Mouse (Mus musculus) forebrain, embryonic 11.5 days (tissue): ENCODE results near the gene Bub3. TPM values are rescaled to one million over a fixed set of nuclear protein-coding genes. Genes with fewer than 3 reads are reported as not detected.
A peak's percentile ranks its signal among the peaks of the same experiment; 100 is the strongest.

Experiments used
- ATAC-seq: fragments of 200-750 bp; cut with Nextera tagmentation; replicated peaks from 2 replicates; pipeline ENCODE4 v1.8.0; 2017; ENCODE audit warnings: moderate TSS enrichment; ENCODE audit not compliant: low FRiP score
- DNase-seq: peaks from one replicate; pipeline ENCODE4 v3.0.0-alpha.2; 2017; ENCODE audit warnings: low spot score
- H3K27ac ChIP-seq: fragments of 300-500 bp; sonication (generic); 2 replicates; pipeline ENCODE4 v1.5.1; 2014; ENCODE audit warnings: low read depth, low read length
- H3K27me3 ChIP-seq: fragments of 300-500 bp; sonication (generic); 2 replicates; pipeline ENCODE4 v1.6.1; 2014; ENCODE audit warnings: mild to moderate bottlenecking, low read length, mixed read lengths; ENCODE audit not compliant: control insufficient read depth, insufficient read depth
- H3K36me3 ChIP-seq: fragments of 300-500 bp; sonication (generic); 2 replicates; pipeline ENCODE4 v1.6.1; 2014; ENCODE audit warnings: mild to moderate bottlenecking, low read length, moderate library complexity, mixed read lengths; ENCODE audit not compliant: control insufficient read depth, insufficient read depth
- H3K4me1 ChIP-seq: fragments of 300-500 bp; sonication (generic); replicated peaks from 2 replicates; pipeline ENCODE4 v1.6.1; 2014; ENCODE audit warnings: low read length, mixed read lengths; ENCODE audit not compliant: control insufficient read depth, insufficient read depth
- H3K4me2 ChIP-seq: fragments of 300-500 bp; sonication (generic); 2 replicates; pipeline ENCODE4 v1.6.1; 2014; ENCODE audit warnings: low read depth, mild to moderate bottlenecking, low read length, moderate library complexity, mixed read lengths; ENCODE audit not compliant: severe bottlenecking
- H3K4me3 ChIP-seq: fragments of 300-500 bp; sonication (generic); 2 replicates; pipeline ENCODE4 v1.5.1; 2014; ENCODE audit warnings: low read depth, low read length
- H3K9ac ChIP-seq: fragments of 300-500 bp; sonication (generic); 2 replicates; pipeline ENCODE4 v1.6.1; 2014; ENCODE audit warnings: low read length
- H3K9me3 ChIP-seq: fragments of 300-500 bp; sonication (generic); 2 replicates; pipeline ENCODE4 v1.6.1; 2016; ENCODE audit warnings: low read length, mixed read lengths; ENCODE audit not compliant: control insufficient read depth
- WGBS: fragments of 180-500 bp; shearing (Covaris S2); extraction: QIAGEN DNeasy Blood & Tissue Kit; methylation state at CpG from one replicate; pipeline ENCODE4 v1.1.7; 2014; 5-methylcytosine and 5-hydroxymethylcytosine counted together
- polyA plus RNA-seq: library from polyadenylated mRNA; unstranded; fragments of >200 nt; fragmentation: Nextera tagmentation; extraction: Ambion mirVana; gene quantifications from 2 replicates; pipeline ENCODE4 v1.2.1, GENCODE M21; 2014

Bub3 gene
- polyA plus RNA-seq, 1 experiment from 2014 or later: 256 TPM

GRCm38 (mm10) chr7:131554341-131555180, 5.5 kb upstream of the Bub3 start:
- H3K27me3 ChIP-seq: peaks cover 94% of the 10 kb centered on the region
- whole genome bisulfite sequencing: under 1% methylated on average over 45 of the region's 45 CpGs
- no peak overlapping the region for H3K27ac ChIP-seq
- peak; percentile 66 for DNase-seq
- H3K9me3 ChIP-seq: no peaks in the 10 kb centered on the region
- H3K4me1 ChIP-seq: peaks cover 17% of the 10 kb centered on the region
- H3K4me2 ChIP-seq: peak overlapping the region; percentile 56
- no peak overlapping the region for H3K9ac ChIP-seq
- H3K36me3 ChIP-seq: no peaks in the 10 kb centered on the region
- peak overlapping the region; percentile 33 for H3K4me3 ChIP-seq
- ATAC-seq: peak; percentile 44

DNA sequence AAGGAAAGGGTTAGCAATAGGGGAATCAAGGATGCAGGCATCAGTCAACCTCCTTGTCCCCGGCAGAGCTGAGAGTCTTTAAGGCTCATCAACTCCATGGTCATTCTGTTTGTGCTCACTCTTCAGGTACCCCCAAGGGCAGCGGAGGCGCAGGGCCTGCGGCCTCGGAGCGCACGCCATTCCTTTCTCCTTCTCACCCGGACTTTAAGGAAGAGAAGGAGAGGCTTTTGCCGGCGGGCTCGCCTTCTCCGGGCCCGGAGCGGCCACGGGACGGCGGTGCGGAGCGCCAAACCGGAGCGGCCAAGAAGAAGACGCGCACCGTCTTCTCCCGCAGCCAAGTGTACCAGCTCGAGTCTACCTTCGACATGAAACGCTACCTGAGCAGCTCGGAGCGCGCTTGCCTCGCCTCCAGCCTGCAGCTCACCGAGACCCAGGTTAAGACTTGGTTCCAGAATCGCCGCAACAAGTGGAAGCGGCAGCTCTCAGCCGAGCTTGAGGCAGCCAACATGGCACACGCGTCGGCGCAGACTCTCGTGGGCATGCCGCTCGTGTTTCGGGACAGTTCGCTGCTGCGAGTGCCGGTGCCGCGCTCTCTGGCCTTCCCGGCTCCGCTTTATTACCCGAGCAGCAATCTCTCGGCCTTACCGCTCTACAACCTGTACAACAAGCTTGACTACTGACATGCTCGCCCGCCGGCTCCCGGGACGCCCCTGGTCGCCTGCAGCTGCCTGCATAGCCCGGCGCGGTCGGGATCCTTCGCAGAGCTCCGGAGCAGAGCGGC, 4.5 kb upstream of the Bub3 start:
- H3K9ac ChIP-seq: no peak overlapping the region

GRCm38 (mm10) chr7:131556116-131556515, 3.9 kb upstream of the Bub3 start:
- H3K4me1 ChIP-seq: peaks cover 17% of the 10 kb centered on the region
- H3K4me3 ChIP-seq: no peak overlapping the region
- no peak overlapping the region for H3K9ac ChIP-seq
- no peak for DNase-seq
- ATAC-seq: no peak
- H3K27me3 ChIP-seq: peaks cover 79% of the 10 kb centered on the region
- H3K4me2 ChIP-seq: no peak overlapping the region
- H3K27ac ChIP-seq: no peak overlapping the region
- no peaks in the 10 kb centered on the region for H3K9me3 ChIP-seq
- no peaks in the 10 kb centered on the region for H3K36me3 ChIP-seq
- 2% methylated on average over 9 of the region's 9 CpGs for whole genome bisulfite sequencing

More for the DNA sequence above, 4.5 kb upstream of the Bub3 start:
- H3K4me1 ChIP-seq: peaks cover 17% of the 10 kb centered on the region
- ATAC-seq: no peak
- H3K36me3 ChIP-seq: no peaks in the 10 kb centered on the region
- no peak overlapping the region for H3K27ac ChIP-seq
- under 1% methylated on average over 68 of the region's 68 CpGs for WGBS
- H3K27me3 ChIP-seq: peaks cover 85% of the 10 kb centered on the region
- H3K4me3 ChIP-seq: peak overlapping the region; percentile 9; the same call in 1 of the 2 replicates
- DNase-seq: peak; percentile 81
- H3K9me3 ChIP-seq: no peaks in the 10 kb centered on the region
- 0 out of 2 replicates have a peak overlapping the region, but pooled peaks have one; percentile 8 for H3K4me2 ChIP-seq

DNA sequence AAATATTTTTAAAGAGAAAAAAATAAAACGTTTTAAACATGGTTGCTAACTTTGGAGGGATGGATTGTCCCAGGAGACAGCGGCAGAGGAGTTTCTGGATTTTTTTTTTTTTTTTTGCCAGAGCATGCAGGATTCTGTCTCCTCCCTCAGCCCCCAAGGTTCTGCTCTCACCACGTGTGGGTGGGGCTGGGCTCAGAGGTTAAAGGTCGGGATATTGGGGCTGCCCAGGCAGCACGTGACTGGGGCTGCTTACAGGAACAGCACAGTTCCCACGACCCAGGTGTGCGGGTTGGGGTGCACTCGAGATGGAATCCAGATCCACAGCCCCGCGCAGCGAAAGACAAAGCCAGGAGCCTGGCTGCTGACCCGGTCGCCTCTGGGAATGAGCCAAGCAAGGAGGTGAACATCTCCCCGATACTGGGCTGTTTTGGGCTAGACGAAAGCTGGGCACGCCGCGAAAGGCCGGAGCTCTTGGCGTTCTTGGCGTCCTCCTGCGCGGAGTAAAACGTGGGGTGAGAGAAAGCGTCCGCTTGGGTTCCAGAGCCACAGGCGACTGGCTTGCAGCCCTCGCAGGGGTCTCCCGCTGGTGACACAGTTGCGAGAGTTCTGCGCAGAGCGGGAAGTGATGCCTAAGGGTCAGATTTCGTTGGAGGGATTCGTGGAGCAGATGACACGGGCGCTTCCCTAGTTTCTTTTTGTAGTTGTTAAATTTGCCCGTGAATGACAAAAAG, 3.3 kb upstream of the Bub3 start:
- peaks cover 73% of the 10 kb centered on the region for H3K27me3 ChIP-seq
- H3K4me3 ChIP-seq: 0 out of 2 replicates have a peak overlapping the region, but pooled peaks have one; percentile 5
- no peak overlapping the region for H3K4me2 ChIP-seq
- peaks cover 19% of the 10 kb centered on the region for H3K4me1 ChIP-seq
- H3K9me3 ChIP-seq: no peaks in the 10 kb centered on the region
- no peaks in the 10 kb centered on the region for H3K36me3 ChIP-seq
- WGBS: 0% methylated on average over 37 of the region's 37 CpGs
- ATAC-seq (no peak), DNase-seq (peak; percentile 62)
- no peak overlapping the region for H3K9ac ChIP-seq
- H3K27ac ChIP-seq: no peak overlapping the region

- no peak for DNase-seq
- peaks cover 15% of the 10 kb centered on the region for H3K4me1 ChIP-seq
- WGBS: 30% methylated on average over 2 of the region's 2 CpGs
Observed at GRCm38 (mm10) chr7:131557751-131558150, 2.3 kb upstream of the Bub3 start.

DNA sequence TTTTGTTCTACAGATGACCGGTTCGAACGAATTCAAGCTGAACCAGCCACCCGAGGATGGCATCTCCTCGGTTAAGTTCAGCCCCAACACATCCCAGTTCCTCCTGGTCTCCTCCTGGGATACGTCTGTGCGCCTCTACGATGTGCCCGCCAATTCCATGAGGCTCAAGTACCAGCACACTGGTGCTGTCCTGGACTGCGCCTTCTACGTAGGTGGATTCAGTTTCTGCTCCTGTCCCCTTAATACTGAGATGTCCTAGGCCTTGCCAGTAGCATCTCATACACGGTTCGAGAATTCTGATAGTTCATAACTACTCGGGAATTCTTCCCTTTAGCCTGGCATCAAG, 648 bp downstream of the Bub3 start:
- ATAC-seq (peak; percentile 45), DNase-seq (no peak)
- H3K4me3 ChIP-seq: peak overlapping the region; percentile 58
- no peaks in the 10 kb centered on the region for H3K9me3 ChIP-seq
- no peaks in the 10 kb centered on the region; the same call in 1 of the 2 replicates for H3K36me3 ChIP-seq
- under 1% methylated on average over 14 of the region's 14 CpGs for WGBS
- H3K4me1 ChIP-seq: peaks cover 7% of the 10 kb centered on the region; the same call in 1 of the 2 replicates
- H3K9ac ChIP-seq: peak overlapping the region; percentile 94
- H3K27me3 ChIP-seq: peaks cover 33% of the 10 kb centered on the region
- peak overlapping the region; percentile 57; the same call in 1 of the 2 replicates for H3K4me2 ChIP-seq
- H3K27ac ChIP-seq: peak overlapping the region; percentile 80

More at GRCm38 (mm10) chr7:131557751-131558150, 2.3 kb upstream of the Bub3 start:
- no peaks in the 10 kb centered on the region for H3K9me3 ChIP-seq
- no peak for ATAC-seq
- H3K9ac ChIP-seq: no peak overlapping the region
- no peak overlapping the region for H3K4me2 ChIP-seq
- H3K27ac ChIP-seq: no peak overlapping the region
- no peaks in the 10 kb centered on the region; the same call in 1 of the 2 replicates for H3K36me3 ChIP-seq
- no peak overlapping the region for H3K4me3 ChIP-seq
- peaks cover 62% of the 10 kb centered on the region for H3K27me3 ChIP-seq

DNA sequence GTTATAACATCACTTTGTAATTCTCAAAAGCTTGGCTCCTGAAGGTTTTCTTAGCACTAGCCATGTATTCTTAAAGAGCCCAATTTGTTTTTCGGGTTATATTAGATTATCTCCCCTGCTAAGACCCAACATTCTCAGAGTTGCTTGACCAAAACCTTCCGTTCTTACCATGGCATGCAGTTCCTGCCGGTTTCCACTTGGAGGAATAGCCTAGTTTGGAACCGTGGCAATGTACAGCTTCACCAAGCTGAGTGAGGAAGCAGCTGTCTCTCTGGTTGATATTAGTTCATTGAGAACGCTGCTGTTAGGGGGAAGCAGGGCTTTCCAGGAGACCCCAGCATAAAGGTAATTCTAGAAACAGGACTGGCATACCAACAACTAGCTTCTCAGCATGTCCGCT, 15.2 kb downstream of the Bub3 start:
- no peaks in the 10 kb centered on the region for H3K4me1 ChIP-seq
- H3K9me3 ChIP-seq: no peaks in the 10 kb centered on the region
- DNase-seq (peak; percentile 26), ATAC-seq (no peak)
- H3K27me3 ChIP-seq: no peaks in the 10 kb centered on the region
- H3K4me3 ChIP-seq: no peak overlapping the region
- H3K9ac ChIP-seq: no peak overlapping the region
- H3K27ac ChIP-seq: no peak overlapping the region
- WGBS: 81% methylated on average over 6 of the region's 6 CpGs
- H3K4me2 ChIP-seq: no peak overlapping the region
- H3K36me3 ChIP-seq: peaks cover 3% of the 10 kb centered on the region

- 79% methylated on average over 9 of the region's 9 CpGs for WGBS
- no peak overlapping the region for H3K27ac ChIP-seq
- H3K36me3 ChIP-seq: no peaks in the 10 kb centered on the region
- H3K4me2 ChIP-seq: no peak overlapping the region
- H3K9ac ChIP-seq: no peak overlapping the region
- H3K9me3 ChIP-seq: no peaks in the 10 kb centered on the region
- no peaks in the 10 kb centered on the region for H3K27me3 ChIP-seq
- no peak for ATAC-seq
- H3K4me1 ChIP-seq: no peaks in the 10 kb centered on the region
- H3K4me3 ChIP-seq: no peak overlapping the region
- DNase-seq: no peak
Observed at GRCm38 (mm10) chr7:131582178-131582577, 22.2 kb downstream of the Bub3 start.
